Mouse (Mus musculus): ENCODE measurements around the gene Slc48a1. TPM values are rescaled to one million over a fixed set of nuclear protein-coding genes. Genes with fewer than 3 reads are reported as not detected.

Slc48a1 gene
- polyA plus RNA-seq, 1 experiment from 2014 or later, result 66.0 TPM

DNA sequence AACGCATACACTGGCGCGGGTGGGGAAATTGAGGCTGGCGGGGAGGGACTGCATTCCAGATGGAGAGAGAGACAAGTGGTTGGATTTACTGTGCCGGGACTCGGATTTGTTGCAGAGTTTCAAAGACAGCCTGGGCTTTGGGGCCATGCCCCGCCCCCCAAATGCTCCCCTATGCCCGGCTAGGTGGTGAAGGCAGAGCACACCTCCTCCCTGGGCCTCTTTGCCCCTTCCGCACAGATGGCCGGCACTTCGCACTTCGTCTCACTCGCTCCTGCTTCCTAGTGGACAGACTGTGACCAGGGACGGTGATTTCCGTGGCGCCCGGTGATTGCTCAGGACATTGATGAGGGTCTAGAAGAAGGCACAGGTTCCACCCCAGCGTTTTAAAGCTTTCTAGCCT lies 10.1 kb upstream of the Slc48a1 start:
- Histone ChIP-seq H3K4me2 (peak overlapping the region; percentile 87), H3K27me3 (peaks cover 66% of the 10 kb centered on the region), H3K9me3 (no peaks in the 10 kb centered on the region), H3K4me3 (peak overlapping the region; percentile 48), H3K36me3 (no peaks in the 10 kb centered on the region), H3K4me1 (replicated peaks) (peaks cover 57% of the 10 kb centered on the region), H3K27ac (replicated peaks) (peak overlapping the region; percentile 73), H3K9ac (peak overlapping the region; percentile 69)
- under 1% methylated on average over 18 of the region's 18 CpGs for WGBS
- no peak; the same call in 1 of the 2 replicates for ATAC-seq (ENCODE audit: low read depth)

DNA sequence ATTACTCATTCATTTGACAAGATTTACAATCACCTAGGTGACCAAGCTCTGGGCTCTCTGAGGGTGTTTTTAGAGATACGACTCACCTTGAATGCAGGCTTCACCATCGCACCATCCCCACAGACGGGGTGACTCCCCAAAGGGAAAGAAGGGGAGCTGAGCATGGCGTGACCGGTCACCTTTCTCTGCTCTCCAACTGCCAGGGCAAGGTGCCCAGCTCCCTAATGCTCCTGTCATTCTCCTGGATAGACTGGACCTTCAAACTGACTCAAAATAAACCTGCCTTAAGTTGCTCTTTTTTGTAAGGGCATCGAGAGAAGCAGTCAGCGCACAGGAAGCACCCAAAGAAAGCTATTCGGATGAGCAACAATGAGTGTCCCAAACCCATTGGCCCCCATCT lies 8.0 kb upstream of the Slc48a1 start:
- ATAC-seq (ENCODE audit: low read depth), result no peak

DNA sequence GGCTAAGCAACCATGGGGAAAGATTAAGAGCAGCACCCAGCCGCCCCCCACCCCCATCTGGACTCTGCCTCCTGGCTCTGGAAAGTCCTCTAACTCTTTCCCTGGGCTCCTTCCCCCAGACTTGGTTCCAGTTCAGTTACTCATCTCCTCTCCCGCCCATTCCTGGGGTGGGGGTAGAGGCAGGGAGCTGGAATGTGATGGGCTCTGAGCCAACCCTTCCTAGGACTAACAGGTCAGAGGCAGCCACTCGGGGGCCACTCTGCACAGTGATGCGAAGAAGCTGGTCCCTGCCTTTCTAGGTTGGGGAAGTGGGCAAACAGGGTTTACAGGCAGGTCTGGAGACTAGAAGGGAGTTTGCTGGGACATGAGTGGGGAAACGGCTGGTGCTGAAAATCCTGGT lies 5.2 kb upstream of the Slc48a1 start:
- Histone ChIP-seq H3K27ac (replicated peaks) (peak overlapping the region; percentile 55), H3K4me2 (no peak overlapping the region), H3K9ac (no peak overlapping the region), H3K4me1 (replicated peaks) (peaks cover 13% of the 10 kb centered on the region), H3K9me3 (no peaks in the 10 kb centered on the region), H3K36me3 (no peaks in the 10 kb centered on the region), H3K4me3 (no peak overlapping the region), H3K27me3 (peaks cover 38% of the 10 kb centered on the region)
- 0 out of 2 replicates have a peak, but pooled peaks have one; percentile 48 for ATAC-seq (ENCODE audit: low read depth)
- 36% methylated on average over 5 of the region's 5 CpGs for WGBS

More for the DNA sequence above, 8.0 kb upstream of the Slc48a1 start:
- no peak overlapping the region for H3K9ac ChIP-seq
- H3K9me3 ChIP-seq, result no peaks in the 10 kb centered on the region
- H3K4me2 ChIP-seq, result no peak overlapping the region
- peaks cover 42% of the 10 kb centered on the region for H3K4me1 ChIP-seq (replicated peaks)
- H3K27ac ChIP-seq (replicated peaks), result no peak overlapping the region
- H3K4me3 ChIP-seq, result no peak overlapping the region
- 81% methylated on average over 8 of the region's 8 CpGs for WGBS
- no peaks in the 10 kb centered on the region for H3K36me3 ChIP-seq
- peaks cover 59% of the 10 kb centered on the region for H3K27me3 ChIP-seq

GRCm38 (mm10) chr15:97773961-97774370 lies 4.4 kb upstream of the Slc48a1 start:
- WGBS, result 80% methylated on average over 5 of the region's 5 CpGs

GRCm38 (mm10) chr15:97776514-97776913 lies 1.8 kb upstream of the Slc48a1 start:
- H3K4me3 ChIP-seq, result no peak overlapping the region
- H3K4me1 ChIP-seq (replicated peaks), result peaks cover 11% of the 10 kb centered on the region; the same call in 1 of the 2 replicates
- peaks cover 8% of the 10 kb centered on the region for H3K27me3 ChIP-seq
- H3K4me2 ChIP-seq, result no peak overlapping the region
- ATAC-seq (ENCODE audit: low read depth), result 0 out of 2 replicates have a peak, but pooled peaks have one; percentile 37
- H3K9ac ChIP-seq, result no peak overlapping the region
- no peaks in the 10 kb centered on the region for H3K9me3 ChIP-seq
- H3K36me3 ChIP-seq, result no peaks in the 10 kb centered on the region
- 8% methylated on average over 8 of the region's 8 CpGs for WGBS
- H3K27ac ChIP-seq (replicated peaks), result no peak overlapping the region

More at GRCm38 (mm10) chr15:97773961-97774370, 4.4 kb upstream of the Slc48a1 start:
- no peak for ATAC-seq (ENCODE audit: low read depth)
- Histone ChIP-seq H3K27ac (replicated peaks) (no peak overlapping the region; the same call in 1 of the 2 replicates), H3K4me3 (no peak overlapping the region), H3K27me3 (peaks cover 29% of the 10 kb centered on the region), H3K4me2 (no peak overlapping the region), H3K9me3 (no peaks in the 10 kb centered on the region), H3K9ac (no peak overlapping the region), H3K36me3 (no peaks in the 10 kb centered on the region), H3K4me1 (replicated peaks) (peaks cover 9% of the 10 kb centered on the region; the same call in 1 of the 2 replicates)

DNA sequence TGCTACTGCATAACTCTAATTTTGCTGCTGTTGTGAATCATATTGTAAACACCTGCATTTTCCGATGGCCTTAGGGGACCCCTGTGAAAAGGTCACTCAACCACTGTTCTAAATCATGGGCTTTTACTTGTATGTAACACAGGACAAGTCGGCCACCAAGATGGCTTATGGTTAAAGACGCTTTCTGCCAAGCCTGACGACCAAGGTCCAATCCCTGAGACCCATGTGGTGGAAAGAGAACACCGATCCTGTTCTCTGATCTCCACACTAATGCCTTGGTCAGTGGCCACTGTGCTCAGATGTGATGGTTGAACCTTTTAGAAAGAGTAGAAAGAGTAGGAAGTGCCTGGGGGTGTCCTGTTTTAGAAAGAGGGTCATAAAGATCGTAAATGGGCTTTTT lies 1.4 kb upstream of the Slc48a1 start:
- H3K9me3 ChIP-seq, result no peaks in the 10 kb centered on the region
- ATAC-seq (ENCODE audit: low read depth), result no peak
- WGBS, result 69% methylated on average over 6 of the region's 6 CpGs
- no peak overlapping the region for H3K9ac ChIP-seq
- H3K36me3 ChIP-seq, result no peaks in the 10 kb centered on the region
- H3K27me3 ChIP-seq, result peaks cover 11% of the 10 kb centered on the region
- H3K4me1 ChIP-seq (replicated peaks), result peaks cover 15% of the 10 kb centered on the region; the same call in 1 of the 2 replicates
- H3K4me2 ChIP-seq, result no peak overlapping the region
- no peak overlapping the region for H3K4me3 ChIP-seq
- no peak overlapping the region for H3K27ac ChIP-seq (replicated peaks)

- no peak for ATAC-seq (ENCODE audit: low read depth)
- Histone ChIP-seq H3K36me3 (no peaks in the 10 kb centered on the region), H3K27ac (replicated peaks) (no peak overlapping the region), H3K9me3 (no peaks in the 10 kb centered on the region), H3K27me3 (peaks cover 25% of the 10 kb centered on the region), H3K4me1 (replicated peaks) (peaks cover 18% of the 10 kb centered on the region), H3K4me3 (no peak overlapping the region), H3K9ac (no peak overlapping the region), H3K4me2 (no peak overlapping the region)
- 75% methylated on average over 1 of the region's 1 CpGs for WGBS
Measured at GRCm38 (mm10) chr15:97779576-97779975, 1.3 kb downstream of the Slc48a1 start.

GRCm38 (mm10) chr15:97780611-97781031 lies 2.3 kb downstream of the Slc48a1 start:
- Histone ChIP-seq H3K4me1 (replicated peaks) (peaks cover 26% of the 10 kb centered on the region), H3K36me3 (no peaks in the 10 kb centered on the region), H3K9ac (no peak overlapping the region), H3K27ac (replicated peaks) (no peak overlapping the region), H3K9me3 (no peaks in the 10 kb centered on the region), H3K4me2 (no peak overlapping the region), H3K27me3 (peaks cover 21% of the 10 kb centered on the region), H3K4me3 (no peak overlapping the region)
- WGBS, result 75% methylated on average over 12 of the region's 12 CpGs
- no peak for ATAC-seq (ENCODE audit: low read depth)

GRCm38 (mm10) chr15:97781961-97782748 lies 3.8 kb downstream of the Slc48a1 start:
- H3K36me3 ChIP-seq, result no peaks in the 10 kb centered on the region
- H3K9me3 ChIP-seq, result no peaks in the 10 kb centered on the region
- peaks cover 21% of the 10 kb centered on the region for H3K27me3 ChIP-seq
- no peak overlapping the region for H3K27ac ChIP-seq (replicated peaks)
- peak overlapping the region; percentile 29 for H3K4me2 ChIP-seq
- no peak overlapping the region for H3K9ac ChIP-seq
- peaks cover 34% of the 10 kb centered on the region for H3K4me1 ChIP-seq (replicated peaks)
- 8% methylated on average over 24 of the region's 24 CpGs for WGBS
- H3K4me3 ChIP-seq, result no peak overlapping the region
- no peak for ATAC-seq (ENCODE audit: low read depth)

DNA sequence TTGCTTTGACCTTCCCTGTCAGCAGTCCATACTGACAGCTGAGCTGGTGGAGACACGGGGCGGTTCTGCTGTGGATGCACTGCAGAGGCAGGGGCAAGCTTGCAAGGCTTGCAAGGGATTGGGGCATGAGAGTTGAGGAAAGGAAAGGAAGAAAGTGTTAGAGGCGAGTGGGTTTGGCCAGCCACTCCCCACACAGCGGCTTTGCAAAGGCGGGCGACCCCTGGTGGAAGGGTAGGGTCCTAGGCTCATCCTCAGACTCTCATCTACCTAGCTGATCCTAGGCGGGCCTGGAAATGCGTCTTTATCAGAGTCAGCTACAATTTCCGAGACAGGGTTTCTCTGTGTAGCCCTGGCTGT lies 4.4 kb downstream of the Slc48a1 start:
- Histone ChIP-seq H3K36me3 (no peaks in the 10 kb centered on the region), H3K9ac (no peak overlapping the region), H3K4me3 (no peak overlapping the region), H3K4me2 (peak overlapping the region; percentile 29), H3K9me3 (no peaks in the 10 kb centered on the region), H3K27ac (replicated peaks) (no peak overlapping the region), H3K27me3 (peaks cover 21% of the 10 kb centered on the region), H3K4me1 (replicated peaks) (peaks cover 35% of the 10 kb centered on the region)
- no peak for ATAC-seq (ENCODE audit: low read depth)
- 10% methylated on average over 9 of the region's 9 CpGs for WGBS

- ATAC-seq (ENCODE audit: low read depth), result peak; percentile 80
- Histone ChIP-seq H3K36me3 (no peaks in the 10 kb centered on the region), H3K27ac (replicated peaks) (peak overlapping the region; percentile 49), H3K9ac (peak overlapping the region; percentile 94), H3K4me2 (peak overlapping the region; percentile 80), H3K27me3 (peaks cover 21% of the 10 kb centered on the region), H3K4me3 (peak overlapping the region; percentile 78), H3K9me3 (no peaks in the 10 kb centered on the region), H3K4me1 (replicated peaks) (peaks cover 49% of the 10 kb centered on the region)
- 3% methylated on average over 39 of the region's 39 CpGs for WGBS
Measured at GRCm38 (mm10) chr15:97784092-97784559, 5.8 kb downstream of the Slc48a1 start.

DNA sequence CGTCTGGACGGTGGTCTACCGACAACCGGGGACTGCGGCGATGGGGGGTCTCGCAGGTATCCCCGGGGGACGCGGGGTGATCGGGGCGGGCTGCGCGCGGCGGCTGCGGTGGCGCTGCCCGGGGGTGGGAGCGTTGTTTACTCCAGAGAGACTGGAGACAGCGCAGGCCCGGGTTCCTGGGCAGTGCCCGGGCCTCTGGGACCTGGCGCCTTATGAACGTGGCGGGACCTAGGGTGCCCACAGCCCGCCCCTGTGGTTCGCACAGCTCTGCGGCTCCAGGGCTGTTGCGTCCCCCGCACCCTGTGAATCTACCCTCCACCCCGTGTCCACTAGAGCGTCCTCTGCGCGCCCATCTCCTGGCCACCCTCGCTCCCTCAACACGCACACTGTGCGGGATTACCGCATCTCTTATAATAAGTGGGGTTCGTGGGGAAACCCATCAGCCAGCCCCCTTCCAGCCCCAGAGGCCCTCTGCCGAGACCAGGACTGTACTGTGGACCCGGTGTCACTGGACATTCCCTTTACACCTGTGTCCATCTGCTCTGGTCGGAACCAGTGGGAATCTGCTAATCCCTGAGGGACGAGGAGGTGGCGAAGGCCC lies 6.3 kb downstream of the Slc48a1 start:
- peak overlapping the region; percentile 80 for H3K4me2 ChIP-seq
- H3K9ac ChIP-seq, result peak overlapping the region; percentile 94
- peak overlapping the region; percentile 49 for H3K27ac ChIP-seq (replicated peaks)
- WGBS, result 5% methylated on average over 44 of the region's 45 CpGs
- H3K36me3 ChIP-seq, result no peaks in the 10 kb centered on the region
- peak; percentile 72 for ATAC-seq (ENCODE audit: low read depth)
- H3K27me3 ChIP-seq, result peaks cover 21% of the 10 kb centered on the region
- no peaks in the 10 kb centered on the region for H3K9me3 ChIP-seq
- peak overlapping the region; percentile 78 for H3K4me3 ChIP-seq
- H3K4me1 ChIP-seq (replicated peaks), result peaks cover 49% of the 10 kb centered on the region
